Mouse (Mus musculus) adrenal gland, adult 18-20 months (tissue): ENCODE data around the gene Gm12695. TPM values are rescaled to one million over a fixed set of nuclear protein-coding genes. Genes with fewer than 3 reads are reported as not detected.

ENCODE experiments used
- DNase-seq, 2 experiments: peaks; one replicate each; pipeline ENCODE4 v3.0.0; 2021 to 2022; ENCODE audit warnings: low spot score in 2 of 2
- long read RNA-seq, 2 experiments: library from polyadenylated mRNA; stranded (forward); transcript quantifications; one replicate each; pipeline ENCODE4 v2.0.0; 2021
- total RNA-seq, 2 experiments: library from RNA; stranded (reverse); gene quantifications; 1 replicate in 1 of 2; 2 replicates in 1 of 2; pipeline ENCODE4 v1.2.3; 2021

Gm12695 gene
- not detected for total RNA-seq
- long read RNA-seq, experiment 1: 0 reads
- long read RNA-seq, experiment 2: 0 reads

DNA sequence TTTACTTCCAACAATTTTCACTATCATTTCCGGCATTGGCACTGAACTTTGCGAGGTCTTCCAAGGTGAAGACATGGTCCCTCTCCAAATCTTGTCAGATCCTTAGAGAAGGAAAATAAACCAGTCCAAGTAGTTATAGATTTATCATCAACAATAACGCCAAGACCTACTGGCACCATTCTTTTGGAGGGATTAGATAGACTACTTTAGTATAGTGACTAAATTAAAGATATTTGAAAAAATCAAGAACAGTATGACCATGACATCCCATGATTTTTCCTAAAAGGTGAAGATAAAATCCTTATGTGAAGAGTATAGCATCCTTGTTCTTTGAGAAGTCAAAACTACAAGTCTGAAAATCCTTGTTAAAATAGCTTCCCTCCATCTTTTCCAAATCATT, at the start of gene Gm12695:
TSS of gene Gm12695 (minus strand) at position 101 of the 400 bp plus-strand sequence.
- no peak for DNase-seq

GRCm38 (mm10) chr4:96825540-96826045, 40.6 kb upstream of the Gm12695 start:
- DNase-seq: no peak

DNA sequence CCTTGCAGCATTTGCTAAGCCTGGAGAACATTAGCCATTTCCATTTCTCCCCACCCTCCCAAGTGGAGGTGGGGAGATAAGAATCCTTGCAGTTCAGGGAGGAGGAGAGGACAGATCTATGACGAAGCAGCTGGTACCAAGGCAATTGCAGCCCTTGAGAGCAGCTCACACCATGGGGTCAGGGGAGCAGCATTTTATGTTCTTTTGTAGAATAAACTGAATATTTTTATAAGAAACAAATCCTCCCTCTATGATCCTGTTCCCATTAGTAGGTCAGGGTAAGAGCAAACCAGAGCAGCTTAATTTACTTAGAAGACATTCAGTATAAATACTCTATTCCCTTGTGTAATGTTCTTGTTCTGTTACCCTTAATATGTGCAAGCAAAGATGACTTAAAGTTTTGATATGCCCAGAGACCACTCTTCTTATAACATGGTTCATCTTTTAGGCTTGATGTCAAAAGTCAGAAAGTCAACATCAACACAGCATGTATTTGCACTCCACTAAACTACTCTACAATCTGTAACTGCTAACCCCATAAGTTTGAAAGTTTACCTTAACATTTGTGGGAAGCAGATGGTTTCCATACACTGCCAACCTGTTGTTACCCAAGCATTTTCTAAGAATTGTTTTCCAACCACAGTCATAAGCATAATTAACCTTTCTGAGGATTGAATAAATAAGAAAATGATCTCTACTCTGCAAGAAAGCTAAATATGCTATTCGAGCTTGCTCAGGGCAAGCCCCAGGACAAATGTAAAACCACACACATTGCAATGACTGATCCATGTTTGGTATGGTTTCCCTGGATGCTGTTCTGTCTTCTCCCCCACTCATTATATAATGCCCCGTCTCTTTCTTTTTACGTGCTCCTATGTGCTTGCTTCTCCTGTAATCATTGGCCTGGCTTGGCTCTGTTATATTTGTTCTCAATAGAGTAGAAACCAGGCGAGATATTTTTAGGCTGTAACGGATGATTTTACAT, 22.1 kb upstream of the Gm12695 start:
- DNase-seq: no peak

GRCm38 (mm10) chr4:96799380-96800157, 14.6 kb upstream of the Gm12695 start:
- DNase-seq: no peak

- DNase-seq: no peak
Measured at GRCm38 (mm10) chr4:96797583-96797982, 12.6 kb upstream of the Gm12695 start.

DNA sequence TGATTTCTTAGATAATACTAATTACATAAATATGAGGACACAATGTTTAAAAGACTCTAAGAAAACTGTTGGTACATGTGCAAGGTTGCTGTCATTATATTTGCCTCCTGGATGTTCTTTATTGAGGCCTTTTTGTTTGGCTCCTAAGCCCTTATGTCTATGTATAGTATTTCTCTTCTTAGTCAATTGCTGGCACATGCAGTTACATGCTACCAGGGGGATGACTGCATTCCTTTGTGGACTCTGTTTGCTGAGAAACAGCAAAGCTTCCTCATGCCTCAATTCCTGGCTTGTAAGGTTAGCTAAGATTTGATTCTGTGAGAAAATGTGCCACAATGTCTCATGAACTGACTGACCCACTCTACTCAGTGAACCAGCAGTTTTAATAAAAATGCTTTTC, 6.3 kb upstream of the Gm12695 start:
- no peak for DNase-seq

- DNase-seq: no peak
Measured at GRCm38 (mm10) chr4:96789905-96790304, 4.9 kb upstream of the Gm12695 start.

- DNase-seq: no peak
Measured at GRCm38 (mm10) chr4:96786610-96787009, 1.6 kb upstream of the Gm12695 start.

DNA sequence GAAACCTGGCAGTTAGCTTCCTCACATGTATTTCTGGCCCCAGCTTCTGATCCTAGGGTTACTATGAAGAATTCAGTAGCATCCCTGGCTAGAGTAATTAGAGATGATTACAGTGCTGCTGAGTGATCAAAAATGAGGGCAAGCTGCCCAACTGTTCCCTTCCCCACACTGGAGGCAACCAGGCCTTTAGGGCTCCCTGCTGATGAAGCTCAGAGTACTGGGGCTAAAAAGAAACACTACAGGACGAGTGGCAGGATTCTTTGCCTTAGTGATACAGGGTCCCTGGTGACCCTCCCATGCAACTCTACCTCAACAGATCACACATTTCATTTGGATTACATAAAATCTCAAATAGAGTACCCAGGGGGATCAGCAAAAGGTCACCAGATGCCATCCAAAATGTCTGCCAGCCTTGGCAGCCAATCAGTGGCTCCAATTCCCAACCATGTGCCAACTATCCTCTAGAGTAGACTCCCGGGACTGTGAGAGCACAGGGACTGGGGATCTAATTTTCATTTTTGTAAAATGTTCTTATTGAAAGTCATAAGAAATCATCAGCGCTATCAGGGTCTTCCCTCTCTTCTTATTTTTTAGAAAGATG, 11.9 kb downstream of the Gm12695 start:
- peak in 1 of 2 experiments; percentile 18 for DNase-seq

GRCm38 (mm10) chr4:96766396-96766998, 18.5 kb downstream of the Gm12695 start:
- DNase-seq: no peak

GRCm38 (mm10) chr4:96751953-96752352, 33.0 kb downstream of the Gm12695 start:
- DNase-seq: no peak

DNA sequence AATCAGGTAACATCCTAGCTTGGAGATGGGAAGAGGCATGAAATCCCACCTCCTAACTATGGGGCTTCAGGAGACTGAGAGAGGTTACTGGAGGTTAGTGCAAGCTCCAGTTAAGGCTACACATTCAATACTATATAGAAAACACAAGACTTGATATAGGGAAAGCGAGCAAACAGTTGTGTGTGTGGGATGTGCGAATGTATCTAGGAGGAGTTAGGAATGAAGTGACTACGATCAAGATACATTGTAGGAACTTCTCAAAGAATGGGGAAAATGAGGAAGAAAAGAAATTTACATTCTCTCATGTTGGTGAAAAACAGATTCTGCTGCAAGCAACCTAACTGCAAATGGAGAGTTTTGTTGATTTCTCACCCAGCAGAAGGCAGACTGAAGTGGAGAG, 44.5 kb downstream of the Gm12695 start:
- no peak for DNase-seq

DNA sequence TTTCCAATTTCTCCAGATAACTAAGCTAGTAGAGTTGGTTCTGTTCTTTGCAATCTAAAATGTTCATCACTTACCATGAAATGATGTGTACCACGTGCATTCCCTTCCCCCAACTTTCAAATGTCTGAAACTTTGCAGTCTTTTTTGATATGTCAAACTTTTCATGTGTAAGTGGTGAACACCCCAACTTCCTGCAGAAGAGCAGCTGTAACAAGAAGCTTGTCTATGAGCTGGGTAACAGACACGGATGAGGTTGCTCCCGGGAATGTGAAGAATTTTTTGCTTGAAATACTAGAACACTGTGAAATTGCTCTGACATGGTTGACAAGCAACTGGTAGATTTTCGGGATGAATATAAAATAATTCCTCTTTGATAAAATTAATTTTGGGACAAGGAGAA, 55.7 kb downstream of the Gm12695 start:
- no peak for DNase-seq

DNA sequence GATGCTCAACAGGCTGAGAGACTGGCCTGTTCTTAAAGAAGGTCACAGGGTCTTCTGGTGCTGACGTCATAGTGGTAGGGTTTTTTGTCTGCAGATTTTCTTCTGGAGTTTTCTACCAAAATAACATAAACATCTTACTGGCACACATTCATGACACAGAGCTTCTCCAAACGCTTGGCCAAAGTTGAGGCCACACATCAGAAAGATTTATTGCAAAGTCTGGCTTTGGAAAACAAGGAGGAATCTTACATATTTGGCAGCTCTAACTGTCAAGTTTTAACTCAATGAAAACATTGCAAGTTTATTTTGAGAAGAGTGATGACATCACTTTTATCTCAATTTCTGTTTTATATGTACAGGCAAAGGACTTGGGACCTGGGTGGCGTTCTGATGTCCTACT, 56.8 kb downstream of the Gm12695 start:
- DNase-seq: no peak

DNA sequence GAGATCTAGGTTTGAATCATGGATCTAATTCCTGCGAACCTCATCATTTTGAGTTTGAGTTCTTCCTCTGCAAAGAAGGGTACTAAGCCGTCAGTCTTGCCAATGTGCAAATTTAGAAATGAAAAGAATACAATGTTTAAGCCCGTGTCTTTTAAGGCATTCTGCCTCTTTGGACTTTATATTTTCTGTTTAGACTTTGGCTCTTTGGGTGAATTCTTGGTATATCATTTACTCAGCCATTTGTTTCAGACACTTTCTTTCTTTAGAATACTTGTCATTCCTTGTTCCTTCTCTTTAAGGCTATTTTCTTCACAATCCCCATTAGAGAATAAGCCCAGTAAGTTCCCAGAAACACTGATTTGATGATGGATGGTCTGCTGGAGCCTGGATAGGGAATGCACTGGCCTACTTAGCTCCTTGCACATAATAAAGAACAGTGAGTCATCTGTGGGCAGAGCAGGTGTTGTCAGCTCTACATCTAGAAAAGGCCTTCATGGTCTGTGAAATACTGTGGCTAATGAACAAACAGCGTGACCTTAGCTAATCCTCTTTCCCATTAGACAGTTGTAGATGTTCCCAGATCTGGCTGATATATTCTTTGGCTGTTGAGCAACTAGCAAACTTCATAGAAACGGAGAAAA, 59.5 kb downstream of the Gm12695 start:
- DNase-seq: no peak

GRCm38 (mm10) chr4:96722301-96722700, 62.7 kb downstream of the Gm12695 start:
- no peak for DNase-seq

DNA sequence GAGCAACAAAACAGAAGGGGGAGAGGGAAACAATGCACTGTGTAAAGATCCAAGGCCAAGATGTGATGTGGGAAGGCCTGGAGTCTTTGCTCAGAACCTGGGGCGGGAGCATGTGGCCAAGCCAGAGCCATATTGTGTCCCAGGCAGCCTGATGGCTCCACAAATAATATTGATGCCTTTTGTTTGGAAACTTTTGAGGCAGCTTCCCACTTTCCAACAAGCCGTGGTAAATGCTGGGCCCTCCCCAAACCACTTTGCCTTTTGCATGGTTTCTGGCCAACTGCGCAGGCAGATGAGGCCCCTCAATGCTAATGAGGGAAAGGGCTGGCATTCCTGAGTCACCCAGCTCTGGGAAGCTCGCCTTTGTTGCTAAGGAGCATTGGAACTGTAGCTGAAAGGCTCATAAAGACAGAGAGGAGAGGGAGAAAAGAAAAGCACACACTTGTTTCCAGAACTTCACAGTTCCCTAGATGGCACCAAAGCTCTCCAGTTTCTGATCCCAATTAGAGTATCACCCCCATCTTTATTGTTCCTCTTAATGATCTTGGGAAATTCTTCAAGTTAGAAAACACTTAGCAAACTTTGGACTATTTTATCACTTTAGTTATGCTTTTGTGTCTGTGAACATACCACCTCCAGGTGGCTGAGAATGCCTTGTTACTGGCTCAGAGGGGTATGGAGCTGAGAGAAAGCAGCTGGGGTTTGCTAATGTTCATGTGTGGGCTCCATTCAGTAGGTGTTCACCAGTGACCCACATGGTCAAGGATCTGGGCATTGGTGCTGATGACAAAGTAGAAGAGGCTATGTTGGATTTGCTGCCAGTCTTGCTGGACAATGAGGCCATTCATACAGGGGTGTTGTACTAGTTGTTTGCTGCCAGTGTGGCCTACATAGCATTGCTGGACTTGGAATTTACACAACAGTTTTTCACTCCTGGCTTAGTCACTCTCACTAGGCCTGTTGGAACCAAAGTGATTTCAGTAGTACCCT, 65.7 kb downstream of the Gm12695 start:
- no peak for DNase-seq

GRCm38 (mm10) chr4:96718503-96718902, 66.5 kb downstream of the Gm12695 start:
- no peak for DNase-seq
